Mouse (Mus musculus) adrenal gland, postnatal 10 days (tissue): Measurements from ENCODE around the gene Olfr120. TPM values are rescaled to one million over a fixed set of nuclear protein-coding genes. Genes with fewer than 3 reads are reported as not detected.
"Not testable (repeated sequence)": the region's sequence is repeated elsewhere in the genome, so short reads cannot be mapped to it uniquely, and the experiment has no call there.

Source experiments
- DNase-seq: peaks from one replicate; pipeline ENCODE4 v3.0.0; 2021; ENCODE audit warnings: mixed read lengths
- long read RNA-seq, 2 experiments: library from polyadenylated mRNA; stranded (forward); transcript quantifications; one replicate each; pipeline ENCODE4 v2.0.0; 2021
- total RNA-seq, 2 experiments: library from RNA; stranded (reverse); gene quantifications; 2 replicates each; pipeline ENCODE4 v1.2.3; 2021

The Olfr120 gene
- total RNA-seq, result not detected
- long read RNA-seq, experiment 1, result 0 reads
- long read RNA-seq, experiment 2, result 0 reads

- DNase-seq, result no peak
These were observed at the start of gene Olfr120 for GRCm38 (mm10) chr17:37721508-37721907. Olfr120 (plus strand) TSS chr17:37721808.

GRCm38 (mm10) chr17:37696264-37696663 is 25.3 kb upstream of the Olfr120 start, which contains the start of gene Olfr119:
Olfr119 (plus strand) TSS chr17:37696564.
- DNase-seq, result not testable (repeated sequence)

GRCm38 (mm10) chr17:37738070-37738469 is 16.5 kb downstream of the Olfr120 start:
- no peak for DNase-seq

- DNase-seq, result no peak
These were observed 46.7 kb downstream of the Olfr120 start, which contains the start of gene Olfr122 for GRCm38 (mm10) chr17:37768307-37768706. Olfr122 (plus strand) TSS chr17:37768607.

Other genes starting within 250 kb of the Olfr120 start
- gene H2-M2, start 238.3 kb upstream of the Olfr120 start, total RNA-seq, result under 1 TPM; 0.36 to 0.60 TPM
- not detected for gene Olfr110, start 229.3 kb upstream of the Olfr120 start, total RNA-seq
- gene Olfr111, start 213.8 kb upstream of the Olfr120 start, total RNA-seq, result not detected
- not detected for gene Olfr112, start 152.4 kb upstream of the Olfr120 start, total RNA-seq
- not detected for gene Olfr113, start 144.1 kb upstream of the Olfr120 start, total RNA-seq
- gene Olfr114, start 129.1 kb upstream of the Olfr120 start, total RNA-seq, result not detected
- not detected for gene Olfr115, start 94.7 kb upstream of the Olfr120 start, total RNA-seq
- gene Olfr116, start 94.6 kb upstream of the Olfr120 start, total RNA-seq, result not detected
- not detected for gene Olfr117, start 58.0 kb upstream of the Olfr120 start, total RNA-seq
- not detected for gene Olfr118, start 54.8 kb upstream of the Olfr120 start, total RNA-seq
- not detected for gene Olfr119, start 25.2 kb upstream of the Olfr120 start, total RNA-seq
- gene Olfr121, start 27.0 kb downstream of the Olfr120 start, total RNA-seq, result not detected
- gene Olfr122, start 46.8 kb downstream of the Olfr120 start, total RNA-seq, result not detected
- not detected for gene Olfr123, start 71.7 kb downstream of the Olfr120 start, total RNA-seq
- not detected for gene Olfr124, start 78.1 kb downstream of the Olfr120 start, total RNA-seq
- not detected for gene Olfr125, start 111.1 kb downstream of the Olfr120 start, total RNA-seq
- gene Olfr126, start 125.7 kb downstream of the Olfr120 start, total RNA-seq, result not detected
- gene Olfr127, start 178.6 kb downstream of the Olfr120 start, total RNA-seq, result not detected
- not detected for gene Olfr128, start 198.7 kb downstream of the Olfr120 start, total RNA-seq
- not detected for gene Olfr761, start 231.3 kb downstream of the Olfr120 start, total RNA-seq